Mouse (Mus musculus): Measurements from ENCODE around the gene Rrp9. TPM values are rescaled to one million over a fixed set of nuclear protein-coding genes. Genes with fewer than 3 reads are reported as not detected.
A peak's percentile ranks its signal among the peaks of the same experiment; 100 is the strongest.

The Rrp9 gene
- total RNA-seq, 1 experiment = 187 TPM

DNA sequence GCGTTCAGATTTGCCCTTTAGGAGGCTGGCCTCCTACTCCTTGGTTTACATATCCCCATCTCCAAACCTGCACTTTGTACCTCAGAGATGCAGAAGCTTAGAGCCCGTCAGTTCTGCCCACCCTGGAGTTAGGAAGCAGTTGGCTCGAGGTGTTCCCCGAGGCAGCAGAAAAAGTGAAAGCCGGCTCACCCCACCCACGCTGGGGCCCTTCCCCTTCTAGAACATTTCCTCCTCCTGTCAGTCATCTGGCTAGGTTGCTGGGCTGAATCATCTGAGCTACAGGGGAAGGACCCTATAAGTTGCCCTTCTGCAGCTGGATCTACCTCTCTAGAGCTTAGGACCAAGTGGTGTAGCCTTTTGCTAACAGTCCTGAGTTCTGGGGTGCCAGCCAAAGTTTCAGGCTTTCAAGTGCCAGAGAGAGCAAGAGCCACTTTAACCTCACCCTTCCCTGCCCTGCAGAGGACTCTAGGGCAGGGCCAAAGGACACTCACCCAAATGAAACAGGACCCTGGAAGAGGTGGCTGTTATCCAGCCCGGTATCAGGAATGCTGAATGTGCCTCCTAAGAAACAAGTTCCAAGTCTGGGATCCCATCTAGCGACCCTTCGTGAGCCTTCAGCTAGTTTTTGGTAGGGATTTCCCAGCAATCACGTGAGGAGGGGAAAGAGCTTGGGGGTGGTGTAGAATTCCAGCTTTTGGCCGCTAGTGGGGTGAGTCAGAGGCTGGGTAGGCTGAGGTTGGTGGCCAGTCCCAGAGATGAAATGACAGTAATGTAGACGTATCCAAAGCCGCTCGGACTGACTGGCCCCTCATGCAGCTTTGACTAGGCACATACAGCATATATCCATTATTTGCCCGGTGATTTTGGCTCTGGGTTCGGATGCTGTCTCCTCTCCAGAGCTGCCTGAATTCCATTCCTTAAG is 500 bp downstream of the Rrp9 start:
- in situ Hi-C loops (cut with MboI; ENCODE audit: low sequenced_read_pairs in 2 of 2, unreplicated experiment in 2 of 2) = no loop called here
- TF ChIP-seq ZNF384 (IDR thresholded peaks at IDR 0.05; ENCODE audit: low read depth, low read length) (no peak), ZC3H11A (IDR thresholded peaks at IDR 0.05; ENCODE audit: borderline replicate concordance, low read depth, low read length) (no peak), HCFC1 (IDR thresholded peaks at IDR 0.05; ENCODE audit: borderline replicate concordance, insufficient read depth, low read length) (no peak), MAFK (IDR thresholded peaks at IDR 0.05; ENCODE audit: insufficient read depth, low read depth, low read length) (no peak), CHD2 (IDR thresholded peaks at IDR 0.05; ENCODE audit: low read depth, low read length) (no peak)
- H3K36me3 ChIP-seq (ENCODE audit: control insufficient read depth, insufficient read depth, low read length, poor library complexity, severe bottlenecking) = peaks cover 18% of the 10 kb centered on the region

DNA sequence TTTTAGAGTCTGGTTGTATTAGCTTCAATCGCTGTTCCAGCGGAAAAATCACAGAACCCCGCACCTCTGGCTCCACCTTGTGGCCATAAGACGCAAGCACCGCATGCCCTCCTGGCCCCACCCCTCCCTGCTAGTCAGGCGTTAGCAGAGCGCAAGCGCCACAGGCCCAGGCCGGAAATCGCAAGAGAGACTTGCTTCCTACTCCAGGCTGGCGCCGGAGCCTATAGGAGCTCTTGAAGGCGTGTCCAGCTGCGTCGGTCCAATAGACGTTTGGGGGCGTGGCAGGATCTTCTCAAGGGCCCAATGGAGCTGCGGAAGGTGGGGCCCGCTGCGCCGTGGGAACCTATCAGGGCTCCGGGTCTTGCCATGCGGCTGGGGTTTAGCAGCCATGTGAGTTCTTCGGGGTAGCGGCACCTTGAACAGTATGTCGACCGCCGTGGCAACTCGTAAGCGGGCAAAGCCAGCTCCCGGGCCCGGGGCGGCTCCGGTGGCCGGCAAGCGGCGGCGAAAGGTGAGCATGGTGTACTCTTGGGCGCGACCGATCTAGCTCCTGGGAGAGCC is 1.2 kb downstream of the Rrp9 start, which contains the start of gene Parp3:
Gene Parp3 (minus strand): TSS at position 26 of the 561 bp plus-strand sequence.
- in situ Hi-C loops (cut with MboI; ENCODE audit: low sequenced_read_pairs in 2 of 2, unreplicated experiment in 2 of 2) = no loop called here
- peak; percentile 99 for DNase-seq (ENCODE audit: low read depth, low spot score)
- TF ChIP-seq CHD2 (IDR thresholded peaks at IDR 0.05; ENCODE audit: low read depth, low read length) (peak; percentile 81), ZNF384 (IDR thresholded peaks at IDR 0.05; ENCODE audit: low read depth, low read length) (no peak), ZC3H11A (IDR thresholded peaks at IDR 0.05; ENCODE audit: borderline replicate concordance, low read depth, low read length) (peak; percentile 85; the same call in 1 of the 2 replicates), MAFK (IDR thresholded peaks at IDR 0.05; ENCODE audit: insufficient read depth, low read depth, low read length) (no peak), HCFC1 (IDR thresholded peaks at IDR 0.05; ENCODE audit: borderline replicate concordance, insufficient read depth, low read length) (no peak)

More for the DNA sequence above, 500 bp downstream of the Rrp9 start:
- no peak overlapping the region for H3K27ac ChIP-seq (ENCODE audit: insufficient read depth, low read depth, low read length, poor library complexity, severe bottlenecking)
- DNase-seq (ENCODE audit: low read depth, low spot score) = no peak
- peak overlapping the region; percentile 54; the same call in 1 of the 2 replicates for H3K9ac ChIP-seq (ENCODE audit: insufficient read depth, low read depth, low read length, poor library complexity, severe bottlenecking)
- no peaks in the 10 kb centered on the region for H3K9me3 ChIP-seq (ENCODE audit: control insufficient read depth, insufficient read depth, low read depth, low read length)
- peaks cover 5 to 20% of the 10 kb centered on the region in 2 experiments; a peak in 2 of 4 replicates for H3K4me1 ChIP-seq (ENCODE audit: control insufficient read depth in 2 of 2, insufficient read depth in 2 of 2, low read length in 2 of 2, poor library complexity in 1 of 2)
- peak overlapping the region in 1 of 2 experiments; percentile 31; a peak in 2 of 4 replicates for H3K4me3 ChIP-seq (ENCODE audit: insufficient read depth in 1 of 2, low read depth in 1 of 2, low read length in 2 of 2, poor library complexity in 1 of 2, severe bottlenecking in 1 of 2)

DNA sequence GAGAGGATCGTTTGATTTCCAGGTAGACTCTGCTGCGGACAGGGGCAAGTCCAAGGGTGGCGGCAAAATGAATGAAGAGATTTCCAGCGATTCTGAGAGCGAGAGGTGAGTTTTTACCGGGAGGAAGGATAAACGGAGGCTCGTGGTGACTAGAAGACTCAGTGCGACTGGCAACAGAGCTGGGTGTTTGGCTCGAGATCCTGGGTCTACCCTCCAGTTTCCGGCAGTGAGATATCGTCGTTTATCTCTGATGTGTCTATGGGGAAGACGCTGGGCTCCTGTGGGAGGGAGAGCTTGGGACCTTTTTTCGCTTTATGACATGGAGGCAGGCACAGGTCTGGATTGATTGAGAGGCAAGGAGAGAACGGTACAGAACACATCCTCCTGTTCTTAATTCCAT is 1.9 kb downstream of the Rrp9 start:
- Histone ChIP-seq H3K36me3 (ENCODE audit: control insufficient read depth, insufficient read depth, low read length, poor library complexity, severe bottlenecking) (peaks cover 27% of the 10 kb centered on the region), H3K4me3 (ENCODE audit: insufficient read depth in 1 of 2, low read depth in 1 of 2, low read length in 2 of 2, poor library complexity in 1 of 2, severe bottlenecking in 1 of 2) (peak overlapping the region; percentile 76 to 86), H3K9me3 (ENCODE audit: control insufficient read depth, insufficient read depth, low read depth, low read length) (no peaks in the 10 kb centered on the region), H3K9ac (ENCODE audit: insufficient read depth, low read depth, low read length, poor library complexity, severe bottlenecking) (peak overlapping the region; percentile 86), H3K4me1 (ENCODE audit: control insufficient read depth in 2 of 2, insufficient read depth in 2 of 2, low read length in 2 of 2, poor library complexity in 1 of 2) (peaks cover 5 to 15% of the 10 kb centered on the region in 2 experiments; a peak in 2 of 4 replicates), H3K27ac (ENCODE audit: insufficient read depth, low read depth, low read length, poor library complexity, severe bottlenecking) (no peak overlapping the region)
- TF ChIP-seq HCFC1 (IDR thresholded peaks at IDR 0.05; ENCODE audit: borderline replicate concordance, insufficient read depth, low read length) (no peak), ZNF384 (IDR thresholded peaks at IDR 0.05; ENCODE audit: low read depth, low read length) (no peak), MAFK (IDR thresholded peaks at IDR 0.05; ENCODE audit: insufficient read depth, low read depth, low read length) (no peak), ZC3H11A (IDR thresholded peaks at IDR 0.05; ENCODE audit: borderline replicate concordance, low read depth, low read length) (no peak), CHD2 (IDR thresholded peaks at IDR 0.05; ENCODE audit: low read depth, low read length) (no peak)
- in situ Hi-C loops (cut with MboI; ENCODE audit: low sequenced_read_pairs in 2 of 2, unreplicated experiment in 2 of 2) = no loop called here
- DNase-seq (ENCODE audit: low read depth, low spot score) = no peak

More for the DNA sequence above, 1.2 kb downstream of the Rrp9 start, which contains the start of gene Parp3:
- Histone ChIP-seq H3K9me3 (ENCODE audit: control insufficient read depth, insufficient read depth, low read depth, low read length) (no peaks in the 10 kb centered on the region), H3K9ac (ENCODE audit: insufficient read depth, low read depth, low read length, poor library complexity, severe bottlenecking) (peak within 1 kb of the TSS; percentile 86), H3K36me3 (ENCODE audit: control insufficient read depth, insufficient read depth, low read length, poor library complexity, severe bottlenecking) (peaks cover 24% of the 10 kb centered on the region), H3K27ac (ENCODE audit: insufficient read depth, low read depth, low read length, poor library complexity, severe bottlenecking) (no peak within 1 kb of the TSS), H3K4me1 (ENCODE audit: control insufficient read depth in 2 of 2, insufficient read depth in 2 of 2, low read length in 2 of 2, poor library complexity in 1 of 2) (peaks cover 5 to 16% of the 10 kb centered on the region in 2 experiments; a peak in 2 of 4 replicates), H3K4me3 (ENCODE audit: insufficient read depth in 1 of 2, low read depth in 1 of 2, low read length in 2 of 2, poor library complexity in 1 of 2, severe bottlenecking in 1 of 2) (peak within 1 kb of the TSS; percentile 76 to 86)

DNA sequence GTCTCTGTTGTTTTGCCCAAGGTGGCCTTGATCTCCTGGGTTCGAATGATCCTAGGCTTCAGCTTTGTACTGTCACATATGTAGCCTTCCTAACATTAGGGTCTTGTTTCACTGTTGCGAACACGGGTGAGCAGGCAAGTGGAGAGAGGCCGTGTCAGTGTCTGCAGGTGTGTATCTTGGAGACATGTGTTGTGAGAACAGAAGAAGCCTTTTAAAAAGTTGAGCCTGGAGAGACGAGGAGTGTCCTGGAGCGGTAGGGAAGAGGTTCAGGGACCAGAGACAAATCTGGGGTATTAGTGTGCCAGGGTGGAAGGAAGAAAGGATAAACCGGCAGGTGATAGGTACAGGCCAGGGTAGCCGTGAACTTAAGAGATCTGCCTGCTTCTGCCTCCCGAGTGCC is 2.3 kb downstream of the Rrp9 start:
- Histone ChIP-seq H3K9me3 (ENCODE audit: control insufficient read depth, insufficient read depth, low read depth, low read length) (no peaks in the 10 kb centered on the region), H3K27ac (ENCODE audit: insufficient read depth, low read depth, low read length, poor library complexity, severe bottlenecking) (no peak overlapping the region), H3K9ac (ENCODE audit: insufficient read depth, low read depth, low read length, poor library complexity, severe bottlenecking) (peak overlapping the region; percentile 86; the same call in 1 of the 2 replicates), H3K36me3 (ENCODE audit: control insufficient read depth, insufficient read depth, low read length, poor library complexity, severe bottlenecking) (peaks cover 31% of the 10 kb centered on the region), H3K4me3 (ENCODE audit: insufficient read depth in 1 of 2, low read depth in 1 of 2, low read length in 2 of 2, poor library complexity in 1 of 2, severe bottlenecking in 1 of 2) (peak overlapping the region; percentile 76 to 86), H3K4me1 (ENCODE audit: control insufficient read depth in 2 of 2, insufficient read depth in 2 of 2, low read length in 2 of 2, poor library complexity in 1 of 2) (peaks cover 5 to 19% of the 10 kb centered on the region in 2 experiments; a peak in 2 of 4 replicates)
- in situ Hi-C loops (cut with MboI; ENCODE audit: low sequenced_read_pairs in 2 of 2, unreplicated experiment in 2 of 2) = no loop called here
- DNase-seq (ENCODE audit: low read depth, low spot score) = no peak
- TF ChIP-seq HCFC1 (IDR thresholded peaks at IDR 0.05; ENCODE audit: borderline replicate concordance, insufficient read depth, low read length) = no peak
- no peak for TF ChIP-seq CHD2 (IDR thresholded peaks at IDR 0.05; ENCODE audit: low read depth, low read length)
- no peak for TF ChIP-seq ZC3H11A (IDR thresholded peaks at IDR 0.05; ENCODE audit: borderline replicate concordance, low read depth, low read length)
- TF ChIP-seq MAFK (IDR thresholded peaks at IDR 0.05; ENCODE audit: insufficient read depth, low read depth, low read length) = no peak
- TF ChIP-seq ZNF384 (IDR thresholded peaks at IDR 0.05; ENCODE audit: low read depth, low read length) = no peak

Data from ES-E14 (cell line).